Comparison of ENCODE assay signal across 9 mouse cellular contexts in the genomic region with DNA sequence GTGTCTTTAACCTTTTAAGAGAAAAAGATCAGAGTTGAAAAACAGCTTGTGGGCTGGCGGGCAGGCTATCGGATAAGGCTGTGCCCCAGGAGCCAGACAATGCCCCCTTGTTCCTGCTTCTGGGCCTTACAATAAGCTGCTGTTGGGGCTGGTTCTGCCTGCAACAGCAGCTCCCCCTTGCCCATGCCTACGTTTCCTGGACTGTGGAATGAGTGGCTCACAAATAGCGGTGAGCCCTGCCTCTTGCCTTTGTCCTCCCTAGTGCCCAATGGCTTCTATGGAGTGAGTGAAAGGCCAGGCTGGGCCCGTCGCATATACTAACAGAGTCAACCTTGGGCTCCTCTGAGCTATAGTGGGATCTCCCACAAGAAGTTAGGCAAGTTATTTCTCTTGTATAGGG.
DNase-seq lines count a peak whose midpoint lies in the region; ATAC-seq lines count a peak whose summit lies in the region.
"Had no signal": no experiment of that assay in that cellular context is flagged by ENCODE, and none has a peak within 500 bp of the region (broad histone marks: within the 10 kb centered on the region; RNA-seq: fewer than 3 reads in every experiment).

No protein-coding gene starts in this region.

- H3K27me3 ChIP-seq in heart, embryonic 14.5 days (ENCODE audit: control insufficient read depth, insufficient read depth, low read length) = no peaks in the 10 kb centered on the region
- no peaks in the 10 kb centered on the region for H3K27me3 ChIP-seq in intestine, embryonic 16.5 days (replicated peaks; ENCODE audit: control insufficient read depth, insufficient read depth, low read length)

- H3K9me3 ChIP-seq in heart, embryonic 14.5 days (ENCODE audit: control insufficient read depth, low read length) = no peaks in the 10 kb centered on the region
- no peaks in the 10 kb centered on the region for H3K9me3 ChIP-seq in intestine, embryonic 16.5 days (ENCODE audit: control insufficient read depth, low read length)

- no peak for ATAC-seq in heart, embryonic 14.5 days (ENCODE audit: insufficient number of reproducible peaks, insufficient read depth, low FRiP score, low read depth)
- ATAC-seq in intestine, embryonic 16.5 days = peak; percentile 16
- no peak for ATAC-seq in erythroblast, adult 5-6 weeks (replicated peaks; ENCODE audit: low FRiP score, poor library complexity, severe bottlenecking)

- H3K4me3 ChIP-seq in heart, embryonic 14.5 days (ENCODE audit: control insufficient read depth in 1 of 2, insufficient read depth in 1 of 2, low read depth in 1 of 2, low read length in 2 of 2) = no peak overlapping the region
- no peak overlapping the region for H3K4me3 ChIP-seq in intestine, embryonic 16.5 days (ENCODE audit: low read length)

- H3K4me1 ChIP-seq in heart, embryonic 14.5 days (ENCODE audit: control insufficient read depth in 2 of 2, insufficient read depth in 2 of 2, low read length in 2 of 2) = peaks cover 45 to 81% of the 10 kb centered on the region in 2 experiments
- peaks cover 18% of the 10 kb centered on the region for H3K4me1 ChIP-seq in intestine, embryonic 16.5 days (ENCODE audit: control insufficient read depth, insufficient read depth, low read length)

- peaks cover 9% of the 10 kb centered on the region for H3K36me3 ChIP-seq in heart, embryonic 14.5 days (ENCODE audit: control insufficient read depth, insufficient read depth, low read length)
- H3K36me3 ChIP-seq in intestine, embryonic 16.5 days (ENCODE audit: control insufficient read depth, insufficient read depth, low read length) = no peaks in the 10 kb centered on the region

- H3K27ac ChIP-seq in heart, embryonic 14.5 days (replicated peaks in 1 of 2; ENCODE audit: control insufficient read depth in 1 of 2, insufficient read depth in 1 of 2, low read depth in 2 of 2, low read length in 2 of 2) = peak overlapping the region; percentile 25 to 46; a peak in 3 of 4 replicates
- H3K27ac ChIP-seq in intestine, embryonic 16.5 days (ENCODE audit: low read length) = no peak overlapping the region

- no peak for DNase-seq in heart, adult 18-20 months
- peak; percentile 84 for DNase-seq in retina, postnatal 1 day
- no peak for DNase-seq in retina, embryonic 14.5 days (ENCODE audit: low spot score)
- no peak for DNase-seq in natural killer cell, adult 2 months (ENCODE audit: low spot score in 2 of 2)
- DNase-seq in adrenal gland, adult 18-20 months (ENCODE audit: low spot score in 2 of 2) = no peak
- DNase-seq: adrenal gland, adult 2 months had no signal

- H3K9ac ChIP-seq in heart, embryonic 14.5 days (ENCODE audit: low read length) = no peak overlapping the region
- H3K9ac ChIP-seq in intestine, embryonic 16.5 days (ENCODE audit: low read depth, low read length) = no peak overlapping the region

- no peak overlapping the region for H3K4me2 ChIP-seq in heart, embryonic 14.5 days (ENCODE audit: low read length)
- H3K4me2 ChIP-seq in intestine, embryonic 16.5 days (ENCODE audit: low read depth, low read length) = no peak overlapping the region

- WGBS in heart, embryonic 14.5 days = 66% methylated on average over 6 of the region's 6 CpGs
- WGBS in intestine, embryonic 16.5 days = 75% methylated on average over 6 of the region's 6 CpGs
